Mouse (Mus musculus) fibroblast of lung, adult 2 months (primary cell): Measurements from ENCODE around the gene Tmem26.

Experiments
- DNase-seq: peaks from one replicate; pipeline ENCODE4 v3.0.0-alpha.2; 2011; ENCODE audit warnings: low read depth

Gene Tmem26

DNA sequence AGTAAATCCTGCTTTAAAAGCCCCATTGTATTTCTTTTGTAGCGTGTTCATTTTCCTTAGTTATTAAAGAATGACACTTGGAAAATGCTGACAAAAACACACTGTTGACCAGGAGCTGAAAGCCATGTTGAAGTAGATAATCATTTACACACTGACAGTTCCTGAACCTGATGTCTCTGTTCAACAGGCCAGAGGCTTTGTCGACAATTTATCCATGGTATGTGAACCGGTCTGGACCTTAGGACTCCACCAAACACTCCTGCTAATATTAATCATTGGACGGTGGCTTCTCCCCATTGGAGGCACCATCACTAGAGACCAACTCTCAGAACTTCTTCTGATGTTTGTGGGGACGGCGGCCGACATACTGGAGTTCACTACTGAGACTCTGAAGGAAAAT is 27.5 kb downstream of the Tmem26 start:
- no peak for DNase-seq

DNA sequence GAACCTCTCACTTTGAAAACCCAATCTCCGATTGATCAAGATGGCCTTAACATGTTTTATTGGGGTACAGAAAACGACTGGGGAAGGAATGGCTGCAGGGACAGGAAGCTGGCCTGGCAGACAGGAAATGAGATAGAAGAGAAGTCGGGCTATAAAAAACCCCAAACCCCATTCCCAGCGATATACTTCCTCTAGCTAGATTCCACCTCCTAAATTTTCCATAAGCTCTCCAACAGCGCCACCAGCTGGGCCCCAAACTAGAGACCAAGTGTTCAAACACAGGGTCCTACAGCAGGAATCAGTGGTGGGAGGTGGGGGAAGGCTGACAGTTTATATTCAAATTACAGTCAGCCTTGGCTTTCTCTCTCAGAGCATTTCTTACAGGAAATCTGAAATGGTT is 35.8 kb downstream of the Tmem26 start:
- DNase-seq, result no peak

DNA sequence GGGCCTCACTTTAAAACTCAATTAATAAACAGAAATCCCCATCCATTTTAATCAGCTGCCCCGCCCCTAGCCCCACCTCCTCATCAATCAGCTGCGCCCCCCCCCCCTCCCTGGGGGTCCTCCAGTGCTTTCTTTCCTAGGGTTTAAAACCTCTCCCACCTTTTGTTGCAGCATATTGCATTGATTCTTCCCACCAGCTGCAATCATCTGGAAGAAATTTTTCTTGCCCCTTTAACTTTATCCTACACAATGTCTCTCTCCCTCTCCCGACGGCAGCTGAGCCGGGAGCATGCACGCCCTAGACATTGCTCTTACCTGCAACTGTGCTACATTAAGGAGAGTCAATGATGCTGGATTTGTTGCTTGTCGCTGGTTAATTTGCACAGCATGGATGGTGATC is 36.3 kb downstream of the Tmem26 start:
- no peak for DNase-seq

DNA sequence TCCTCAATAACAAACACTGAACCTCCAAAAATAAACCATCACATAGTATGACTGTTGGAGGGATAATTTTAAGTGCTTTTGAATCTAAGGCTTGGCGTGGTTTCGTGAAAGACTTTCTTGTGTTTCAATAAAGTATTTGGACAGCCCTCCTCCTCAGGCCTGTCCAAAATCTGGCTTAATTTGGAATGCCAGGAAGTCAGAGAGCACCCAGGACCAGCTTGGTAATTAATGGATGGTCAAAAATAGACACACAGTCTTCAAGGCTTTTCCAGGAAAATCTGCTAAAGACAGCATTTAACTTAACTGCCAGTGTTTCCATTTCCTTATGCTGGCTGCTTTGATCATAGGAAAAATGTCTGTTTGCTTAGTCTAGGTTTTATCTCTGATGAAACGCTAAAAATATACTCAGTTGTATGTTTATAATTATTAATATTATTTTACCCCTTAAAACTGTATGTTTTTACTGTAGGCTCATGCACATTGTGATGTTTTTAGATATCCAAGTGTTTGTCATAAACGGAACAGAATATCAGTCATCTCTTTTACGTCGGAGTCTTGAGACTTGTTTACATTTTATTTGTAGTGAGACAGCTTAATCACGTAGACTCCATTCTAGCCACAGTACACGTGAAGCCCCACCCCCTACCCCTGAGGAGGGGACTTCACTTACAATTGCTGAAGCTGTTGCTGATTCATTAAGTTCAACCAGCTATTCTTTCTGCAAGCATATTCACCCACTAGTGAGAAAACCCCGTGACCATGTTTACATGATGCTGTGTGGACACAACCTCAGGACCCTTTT is 57.8 kb downstream of the Tmem26 start:
- DNase-seq, result no peak

DNA sequence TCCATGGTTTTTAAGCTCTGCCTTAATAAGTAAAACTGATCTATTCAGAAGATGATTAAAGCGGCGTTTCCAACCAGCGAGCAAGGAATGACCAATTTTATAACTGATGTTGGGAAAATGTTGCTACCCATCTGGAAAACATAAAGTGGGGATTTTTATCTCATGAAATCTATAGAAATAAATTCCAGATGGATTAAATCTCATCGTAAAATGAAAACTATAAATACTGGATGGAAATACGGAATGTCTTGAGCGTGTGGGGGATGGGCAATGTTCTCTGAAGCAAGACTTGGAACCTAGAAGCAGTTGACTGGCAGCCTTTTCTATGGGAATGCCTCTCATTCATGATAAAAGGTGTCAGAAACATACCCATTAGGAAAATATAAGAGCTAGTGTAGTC is 59.3 kb downstream of the Tmem26 start:
- no peak for DNase-seq

DNA sequence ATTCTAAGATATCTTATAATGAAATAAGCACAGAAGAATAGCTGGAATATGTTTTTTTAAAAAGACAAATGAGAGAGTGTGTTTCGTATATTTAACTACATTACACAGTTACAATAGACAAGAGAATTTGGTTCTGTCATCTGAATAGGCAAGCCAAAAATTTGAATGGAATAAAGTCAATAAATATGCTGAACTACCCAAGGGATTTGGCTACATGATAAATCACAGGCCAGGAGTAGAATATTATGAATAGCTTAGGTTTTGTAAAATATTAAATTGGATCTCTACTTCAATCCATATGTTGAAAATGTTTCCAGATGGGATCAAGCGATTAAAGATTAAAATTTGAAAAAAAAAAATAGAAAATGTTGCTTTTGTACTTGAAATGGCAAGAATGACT is 60.4 kb downstream of the Tmem26 start:
- DNase-seq, result no peak

DNA sequence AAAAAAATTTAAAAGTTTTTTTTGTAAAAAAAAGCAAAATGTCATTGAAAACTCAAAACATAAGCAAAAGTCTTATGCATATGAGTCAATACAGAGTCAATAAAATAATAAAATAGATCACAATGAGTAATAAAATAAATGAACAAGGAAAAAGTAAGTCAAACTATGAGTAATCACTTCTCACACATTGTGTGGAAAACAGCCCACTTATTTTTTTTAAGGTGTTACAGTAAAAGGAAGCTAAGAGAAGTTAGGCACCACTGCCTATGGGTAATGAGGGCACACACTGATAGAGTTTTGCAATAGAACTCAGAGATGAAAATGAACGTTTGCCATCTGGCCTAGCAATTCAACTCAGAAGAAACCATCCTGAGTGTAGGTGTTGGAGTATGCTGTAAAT is 61.0 kb downstream of the Tmem26 start:
- no peak for DNase-seq

DNA sequence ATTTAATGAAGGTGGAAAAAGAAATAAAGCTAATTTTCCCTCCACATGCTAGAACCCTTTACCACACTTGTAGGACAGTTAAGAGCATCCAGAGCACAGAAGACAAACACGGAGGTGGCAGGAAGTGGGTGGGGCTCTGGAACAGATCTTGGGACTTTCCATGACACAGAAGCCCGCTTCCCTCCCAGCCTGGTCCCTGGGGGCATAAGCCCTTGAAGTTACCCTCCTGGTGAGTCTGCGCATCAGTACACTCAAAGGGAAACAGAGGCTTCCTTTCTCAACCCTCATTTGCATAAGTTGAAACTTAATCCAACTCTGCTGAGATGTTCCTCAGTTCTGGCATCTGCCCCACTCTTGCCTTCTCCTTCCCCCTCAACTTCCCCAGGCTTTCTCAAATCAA is 72.0 kb downstream of the Tmem26 start:
- DNase-seq, result no peak

DNA sequence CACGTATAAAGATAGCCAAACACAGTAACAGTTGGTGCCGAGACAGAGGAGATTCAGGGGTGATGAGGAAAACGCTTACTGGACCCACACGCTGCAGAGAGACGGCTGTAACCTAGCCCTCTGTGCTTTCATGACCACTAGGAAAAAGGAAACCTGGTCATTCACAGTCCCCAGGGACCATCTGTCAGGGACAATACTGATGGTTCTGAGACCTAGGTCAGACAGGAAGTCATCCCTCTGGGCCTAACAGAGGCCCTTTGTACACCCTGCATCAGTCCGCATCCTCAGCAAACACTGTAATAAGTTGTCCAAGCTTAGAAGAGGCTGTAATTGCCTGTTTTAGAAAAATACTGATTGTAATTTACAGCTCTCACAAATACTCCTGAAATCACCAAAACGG is 76.4 kb downstream of the Tmem26 start:
- no peak for DNase-seq

DNA sequence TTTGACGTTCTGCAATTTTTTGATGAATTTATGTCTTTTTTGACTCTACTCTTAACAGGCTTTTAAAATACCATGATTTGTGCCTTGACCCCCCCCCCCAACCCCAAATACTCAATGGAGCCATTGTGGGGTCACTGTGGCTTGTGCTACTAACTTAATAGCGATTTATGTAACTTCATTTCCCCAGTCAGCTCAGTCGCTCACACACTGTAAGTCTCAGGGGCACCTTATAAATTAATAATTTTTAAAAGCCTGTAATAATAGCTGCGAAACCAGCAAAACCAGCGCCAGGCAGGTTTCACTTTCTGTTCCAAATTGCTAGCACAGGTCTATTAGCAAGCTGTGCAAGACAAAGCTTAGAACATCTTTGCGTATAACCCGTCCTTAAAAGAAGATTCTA is 76.9 kb downstream of the Tmem26 start:
- DNase-seq, result no peak

DNA sequence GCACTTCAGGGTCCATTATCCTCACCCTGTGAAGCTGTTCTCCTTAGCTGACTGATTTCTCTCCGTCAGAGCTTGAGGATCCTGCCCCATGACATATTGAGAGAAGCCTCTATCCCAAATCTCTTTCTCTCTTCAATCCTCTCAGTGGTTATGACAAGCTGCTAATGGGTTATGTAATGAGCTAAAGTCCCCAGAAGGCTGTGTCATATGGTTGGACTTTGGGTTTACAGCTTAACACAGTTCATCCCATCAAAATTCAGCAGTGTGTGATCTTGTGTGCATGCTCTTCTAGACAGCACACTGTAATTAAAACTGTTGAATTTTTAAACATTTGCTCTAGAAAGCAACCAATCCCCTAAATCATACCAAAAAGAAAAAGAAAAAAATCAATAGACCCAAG is 82.9 kb downstream of the Tmem26 start:
- DNase-seq, result no peak

DNA sequence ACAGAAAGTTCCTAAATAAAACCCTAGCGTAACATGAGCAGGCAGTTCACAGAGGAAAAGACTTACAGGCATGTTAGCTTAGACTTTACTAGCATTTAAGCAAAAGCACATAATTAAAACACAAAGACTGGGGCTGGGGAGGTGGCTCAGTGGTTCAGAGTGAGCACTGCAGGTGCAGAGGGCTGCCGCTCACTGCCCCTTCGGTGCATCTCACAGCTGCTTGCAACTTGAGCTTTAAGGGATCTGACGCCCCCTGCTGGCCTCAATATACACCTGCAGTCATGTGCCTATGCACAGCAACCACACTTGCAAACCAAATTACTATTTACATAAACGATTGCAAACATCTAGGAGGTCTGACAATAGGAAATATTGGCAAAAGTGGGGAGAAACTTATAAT is 87.5 kb downstream of the Tmem26 start:
- no peak for DNase-seq

DNA sequence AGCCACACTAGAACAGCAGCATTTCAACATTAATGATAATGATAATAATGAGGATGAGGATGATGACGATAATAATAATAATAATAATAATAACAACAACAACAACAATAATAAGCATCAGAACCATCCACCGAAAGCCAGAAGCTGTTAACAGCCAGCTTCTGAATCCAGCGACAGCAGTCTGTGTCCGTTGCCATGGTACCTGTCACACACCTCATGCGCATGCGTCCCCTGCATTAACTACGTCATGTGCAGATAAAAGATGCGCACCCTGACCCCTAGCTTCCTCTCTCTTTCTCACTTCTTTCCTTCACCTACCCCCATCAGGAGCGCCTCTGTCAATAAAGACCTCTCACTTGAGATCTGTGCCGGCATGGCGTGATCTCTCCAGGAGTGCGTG is 89.3 kb downstream of the Tmem26 start:
- DNase-seq, result no peak

DNA sequence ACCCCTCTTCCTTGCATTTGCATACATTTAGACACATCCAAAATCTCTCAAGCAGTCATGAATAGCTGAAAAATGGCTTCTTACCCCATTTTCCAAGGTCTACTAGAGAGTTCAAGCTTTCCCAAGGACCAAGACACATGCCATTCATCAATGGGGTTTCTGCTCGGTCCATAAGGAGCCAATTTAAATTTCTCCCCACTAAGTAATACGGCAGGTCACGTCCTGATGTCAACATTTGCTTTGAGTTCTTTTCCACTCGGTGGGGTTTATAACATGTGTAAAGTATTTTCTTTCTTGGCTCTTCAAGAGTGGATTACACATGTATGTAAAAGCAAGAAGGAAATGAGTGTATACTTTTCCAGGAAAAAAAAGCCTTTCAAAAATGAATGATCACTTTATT is 93.8 kb downstream of the Tmem26 start:
- no peak for DNase-seq

DNA sequence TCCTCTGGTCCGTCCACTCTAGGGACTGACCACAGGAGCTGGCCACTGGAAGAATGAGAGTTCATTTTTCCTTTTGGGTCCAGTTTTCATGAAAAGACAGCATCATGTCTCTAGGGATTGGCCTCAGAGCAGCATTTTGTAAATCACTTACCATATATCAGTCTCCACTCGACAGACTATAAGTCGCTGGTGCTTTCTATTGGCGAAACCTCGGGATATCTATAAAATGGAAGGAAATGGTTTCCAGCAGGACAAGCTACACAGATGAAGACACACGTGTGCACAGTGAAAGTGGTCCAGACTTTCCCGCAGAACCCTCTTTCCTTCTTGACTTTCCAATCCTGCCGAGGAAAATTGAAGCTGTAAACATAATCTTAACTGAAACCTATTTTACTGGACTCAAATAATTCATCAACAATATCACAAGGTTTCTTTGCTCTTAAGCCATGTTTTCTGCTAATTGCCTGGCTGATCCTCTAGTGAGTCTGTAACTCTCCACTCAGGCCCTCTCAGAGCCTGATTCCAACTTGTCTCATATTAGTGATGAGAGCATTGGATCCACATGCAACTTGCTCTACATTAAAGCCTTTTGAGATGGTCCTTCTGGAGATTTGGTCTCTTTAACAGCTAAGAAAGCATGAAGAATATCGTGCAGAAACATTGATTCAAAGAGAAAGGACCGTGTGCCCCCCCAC is 94.8 kb downstream of the Tmem26 start:
- no peak for DNase-seq

DNA sequence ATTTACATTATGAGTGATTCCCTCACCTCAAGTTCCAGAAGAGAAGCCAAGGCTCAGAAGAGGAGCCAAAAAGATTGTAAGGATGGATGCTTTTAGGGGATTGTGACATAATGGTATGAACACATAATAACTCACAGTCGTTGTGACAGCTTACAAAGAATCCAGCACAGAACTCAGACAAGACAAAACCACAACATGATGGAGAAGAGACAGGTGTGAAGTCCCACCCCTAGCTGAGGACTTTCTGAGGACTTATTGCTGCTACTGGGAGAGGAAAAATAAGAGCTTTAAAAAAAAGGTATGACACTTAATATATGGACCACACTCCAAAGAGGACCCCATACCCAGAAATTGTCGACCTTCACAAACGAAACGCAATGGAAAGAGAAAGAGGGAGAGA is 101.1 kb downstream of the Tmem26 start:
- no peak for DNase-seq
